Mouse (Mus musculus) embryonic fibroblast, embryonic 13.5 days (primary cell): Measurements from ENCODE around the gene Ppt1.

Experiments
- CTCF ChIP-seq: IDR thresholded peaks from 2 replicates; pipeline ENCODE4 v1.5.1; 2011; ENCODE audit warnings: mild to moderate bottlenecking, control low read depth, low read length, moderate library complexity, borderline replicate concordance; ENCODE audit not compliant: insufficient read depth
- POLR2A ChIP-seq: IDR thresholded peaks from 2 replicates; pipeline ENCODE4 v1.6.1; 2011; ENCODE audit warnings: low read depth, mild to moderate bottlenecking, control low read depth, low read length, moderate library complexity

DNA sequence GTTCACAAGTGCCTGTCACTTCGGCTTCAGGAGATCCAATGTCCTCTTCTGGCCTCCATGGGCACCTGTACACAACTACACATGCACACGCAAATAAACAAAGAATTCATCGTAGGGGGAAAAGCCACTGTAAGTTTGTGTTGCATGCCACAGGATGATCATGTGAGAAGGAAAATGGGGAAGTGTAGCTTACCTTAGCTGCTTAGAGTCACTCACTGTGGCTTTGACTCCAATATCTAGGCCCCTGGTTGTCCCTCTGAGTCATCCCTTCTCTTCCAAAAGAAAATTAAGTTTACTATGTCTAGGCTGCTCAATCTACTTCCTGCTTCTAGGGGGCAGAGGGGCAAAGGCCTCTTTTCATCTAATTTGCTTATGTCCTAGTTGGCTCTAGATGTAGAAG is 67.7 kb downstream of the Ppt1 start:
- no peak for TF ChIP-seq POLR2A
- TF ChIP-seq CTCF = no peak
